Mouse (Mus musculus) E14TG2a.4 (cell line): ENCODE data around the gene Ppp4r2.

Source experiments
- CTCF ChIP-seq: conservative IDR thresholded peaks from 2 replicates; pipeline ENCODE4 v1.5.1; 2014; ENCODE audit warnings: low read length
- NANOG ChIP-seq: IDR thresholded peaks from 2 replicates; pipeline ENCODE4 v1.6.1; 2014; ENCODE audit warnings: borderline replicate concordance, low read length, mixed read lengths
- POU5F1 ChIP-seq: IDR thresholded peaks from 2 replicates; pipeline ENCODE4 v1.6.1; 2014; ENCODE audit warnings: low read length, borderline replicate concordance

DNA sequence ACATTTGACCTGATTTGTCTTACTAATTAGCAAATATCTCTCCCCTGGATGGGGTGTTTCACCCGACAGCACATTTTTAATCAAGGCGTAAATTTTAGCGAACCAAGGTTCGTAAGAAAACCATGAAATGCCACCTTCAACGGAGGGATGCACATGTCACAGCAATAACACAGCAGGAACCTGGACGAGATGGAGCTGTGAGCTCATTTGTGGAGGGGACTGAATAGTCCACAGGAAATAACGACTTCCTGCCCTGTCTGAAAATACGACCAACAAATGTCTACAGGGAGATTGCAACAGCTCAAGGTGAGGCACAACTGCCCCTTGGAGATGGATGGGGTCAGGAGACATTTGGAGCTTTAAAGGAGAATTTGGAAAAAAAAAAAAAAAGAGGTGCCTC, 61.8 kb downstream of the Ppp4r2 start:
- TF ChIP-seq CTCF = no peak
- TF ChIP-seq POU5F1 = no peak
- TF ChIP-seq NANOG = no peak
